Mouse (Mus musculus): ENCODE measurements at regions not wholly inside any gene's neighbourhood (a gene's known extent, or its start where the extent isn't known, plus 50 kb on each side); places are given as distances from the start of the nearest gene placed in this dataset.

DNA sequence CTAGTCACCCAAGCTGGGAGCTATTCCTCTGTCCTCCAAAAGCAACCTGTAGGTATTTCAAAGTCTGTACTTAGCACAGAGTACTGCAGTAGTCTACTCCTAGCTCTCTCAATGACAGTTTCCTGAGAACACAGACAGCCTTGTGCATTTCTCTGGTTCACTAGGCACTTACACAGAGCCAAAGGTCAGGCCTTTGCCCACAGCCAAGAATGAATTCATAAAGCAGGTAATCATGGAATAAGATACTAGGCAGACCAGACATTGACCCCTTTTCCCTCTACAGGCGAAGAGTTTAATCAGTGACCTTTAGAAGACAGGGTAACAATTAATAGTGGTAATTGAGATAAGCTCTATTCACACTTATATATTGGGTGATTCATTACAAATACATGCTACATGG, 233.8 kb upstream of the Gm26657 start:
- no peak overlapping the region for H3K27ac ChIP-seq (replicated peaks; ENCODE audit: low read depth, low read length)
- H3K27me3 ChIP-seq (ENCODE audit: control insufficient read depth, insufficient read depth, low read length): no peaks in the 10 kb centered on the region
- H3K9ac ChIP-seq (ENCODE audit: low read length): no peak overlapping the region
- WGBS: 79% methylated on average over 1 of the region's 1 CpGs
- DNase-seq (ENCODE audit: low spot score): no peak
- no peak overlapping the region for H3K4me2 ChIP-seq (ENCODE audit: low read depth, severe bottlenecking)
- no peaks in the 10 kb centered on the region for H3K4me1 ChIP-seq (ENCODE audit: control insufficient read depth, insufficient read depth, low read length)
- no peak overlapping the region for H3K4me3 ChIP-seq (ENCODE audit: low read depth, low read length)
- ATAC-seq (ENCODE audit: insufficient number of reproducible peaks, low FRiP score, low TSS enrichment, low read depth): no peak
- no peaks in the 10 kb centered on the region for H3K36me3 ChIP-seq (ENCODE audit: control insufficient read depth, insufficient read depth, low read length)
- no peaks in the 10 kb centered on the region for H3K9me3 ChIP-seq (ENCODE audit: control insufficient read depth, low read length)

DNA sequence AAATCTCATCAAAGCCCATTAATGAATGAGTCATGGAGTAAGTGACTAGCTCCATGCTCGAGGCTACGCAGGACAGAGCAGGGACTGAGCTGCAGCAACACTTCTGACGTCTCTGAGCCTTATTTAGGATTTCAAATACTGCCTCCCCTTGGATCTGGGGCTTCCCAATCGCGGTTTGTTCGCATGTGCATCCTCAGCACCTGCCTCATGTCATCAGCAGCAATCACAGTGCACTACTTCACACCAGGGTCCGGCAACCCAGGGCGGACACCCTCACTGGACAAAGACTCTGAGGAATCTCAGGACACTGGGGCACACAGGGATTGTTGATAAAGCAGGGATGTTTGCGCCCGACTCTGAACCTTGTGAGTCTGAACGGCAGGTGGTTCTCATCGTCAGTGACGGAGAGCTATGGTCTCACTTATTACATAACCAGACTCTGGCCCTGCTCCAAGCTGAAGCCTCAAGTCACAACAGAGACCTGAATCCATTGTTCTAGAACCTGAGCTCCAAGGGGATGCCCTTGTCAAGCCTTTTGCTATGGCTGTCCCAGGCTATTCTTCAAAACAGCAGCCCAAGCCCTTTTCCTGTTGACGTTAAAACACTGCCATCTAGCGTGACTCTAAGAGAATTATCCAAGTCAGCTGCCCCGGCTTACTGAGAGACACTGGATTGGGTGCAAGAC, 247.2 kb upstream of the Gm26657 start:
- H3K4me2 ChIP-seq (ENCODE audit: low read depth, severe bottlenecking): no peak overlapping the region
- H3K4me1 ChIP-seq (ENCODE audit: control insufficient read depth, insufficient read depth, low read length): no peaks in the 10 kb centered on the region
- H3K27me3 ChIP-seq (ENCODE audit: control insufficient read depth, insufficient read depth, low read length): no peaks in the 10 kb centered on the region
- H3K27ac ChIP-seq (replicated peaks; ENCODE audit: low read depth, low read length): no peak overlapping the region
- WGBS: 59% methylated on average over 16 of the region's 16 CpGs
- H3K36me3 ChIP-seq (ENCODE audit: control insufficient read depth, insufficient read depth, low read length): no peaks in the 10 kb centered on the region
- H3K9ac ChIP-seq (ENCODE audit: low read length): no peak overlapping the region
- H3K9me3 ChIP-seq (ENCODE audit: control insufficient read depth, low read length): no peaks in the 10 kb centered on the region
- DNase-seq (ENCODE audit: low spot score): peak; percentile 56
- no peak for ATAC-seq (ENCODE audit: insufficient number of reproducible peaks, low FRiP score, low TSS enrichment, low read depth)
- H3K4me3 ChIP-seq (ENCODE audit: low read depth, low read length): no peak overlapping the region

DNA sequence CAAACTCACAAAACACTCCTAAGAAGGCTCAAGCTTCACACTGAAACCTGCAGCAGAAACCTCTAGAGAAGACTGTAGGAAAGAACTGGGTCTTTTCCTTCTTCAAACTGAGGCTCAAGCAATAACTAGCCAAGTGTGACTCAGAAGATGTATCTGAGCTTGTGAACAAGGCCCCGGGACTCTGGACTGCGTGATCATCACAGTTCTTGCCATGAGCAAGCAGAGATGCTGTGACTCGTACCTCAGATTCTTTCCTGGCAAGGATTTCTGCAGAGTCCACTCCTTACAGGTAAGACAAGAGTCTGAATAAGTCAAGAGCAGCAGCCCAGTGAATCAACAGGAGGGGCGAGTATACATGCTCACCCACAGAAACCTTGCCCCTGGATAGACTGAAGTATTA, 250.5 kb upstream of the Gm26657 start:
- Histone ChIP-seq H3K36me3 (ENCODE audit: control insufficient read depth, insufficient read depth, low read length) (no peaks in the 10 kb centered on the region), H3K4me3 (ENCODE audit: low read depth, low read length) (no peak overlapping the region), H3K27ac (replicated peaks; ENCODE audit: low read depth, low read length) (no peak overlapping the region), H3K4me1 (ENCODE audit: control insufficient read depth, insufficient read depth, low read length) (no peaks in the 10 kb centered on the region), H3K27me3 (ENCODE audit: control insufficient read depth, insufficient read depth, low read length) (no peaks in the 10 kb centered on the region), H3K9ac (ENCODE audit: low read length) (no peak overlapping the region), H3K9me3 (ENCODE audit: control insufficient read depth, low read length) (no peaks in the 10 kb centered on the region), H3K4me2 (ENCODE audit: low read depth, severe bottlenecking) (no peak overlapping the region)
- ATAC-seq (ENCODE audit: insufficient number of reproducible peaks, low FRiP score, low TSS enrichment, low read depth): no peak
- DNase-seq (ENCODE audit: low spot score): no peak
- 84% methylated on average over 4 of the region's 4 CpGs for WGBS

- DNase-seq (ENCODE audit: low spot score): no peak
- no peaks in the 10 kb centered on the region for H3K36me3 ChIP-seq (ENCODE audit: control insufficient read depth, insufficient read depth, low read length)
- no peak overlapping the region for H3K27ac ChIP-seq (replicated peaks; ENCODE audit: low read depth, low read length)
- H3K4me3 ChIP-seq (ENCODE audit: low read depth, low read length): no peak overlapping the region
- no peak for ATAC-seq (ENCODE audit: insufficient number of reproducible peaks, low FRiP score, low TSS enrichment, low read depth)
- 82% methylated on average over 8 of the region's 8 CpGs for WGBS
- H3K4me2 ChIP-seq (ENCODE audit: low read depth, severe bottlenecking): no peak overlapping the region
- H3K9ac ChIP-seq (ENCODE audit: low read length): no peak overlapping the region
- H3K4me1 ChIP-seq (ENCODE audit: control insufficient read depth, insufficient read depth, low read length): no peaks in the 10 kb centered on the region
- H3K9me3 ChIP-seq (ENCODE audit: control insufficient read depth, low read length): no peaks in the 10 kb centered on the region
- H3K27me3 ChIP-seq (ENCODE audit: control insufficient read depth, insufficient read depth, low read length): no peaks in the 10 kb centered on the region
These were observed 256.2 kb upstream of the Gm26657 start for GRCm38 (mm10) chr4:56483708-56484107.

DNA sequence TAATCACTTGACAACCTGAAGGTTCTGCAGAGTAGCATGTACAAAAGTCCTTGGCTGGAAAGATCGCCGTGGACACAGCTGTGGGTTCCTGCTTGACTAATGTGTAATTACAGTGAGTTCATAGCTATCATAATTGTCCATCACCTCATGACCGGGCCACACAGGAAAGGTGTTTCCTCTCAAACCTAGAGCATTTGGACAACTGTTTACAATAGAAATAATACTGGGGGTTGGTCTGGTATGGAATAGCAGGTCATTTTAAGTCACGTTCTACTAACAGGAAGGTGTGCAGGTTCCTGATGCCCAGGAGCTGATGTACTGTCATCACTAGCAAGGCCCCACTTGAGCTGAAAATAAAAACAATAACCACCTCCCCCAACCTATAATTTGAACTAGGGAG, 283.1 kb upstream of the Gm26657 start:
- no peak for ATAC-seq (ENCODE audit: insufficient number of reproducible peaks, low FRiP score, low TSS enrichment, low read depth)

GRCm38 (mm10) chr4:56421575-56421974, 318.3 kb upstream of the Gm26657 start:
- WGBS: 74% methylated on average over 8 of the region's 8 CpGs
- Histone ChIP-seq H3K9ac (ENCODE audit: low read length) (no peak overlapping the region), H3K4me2 (ENCODE audit: low read depth, severe bottlenecking) (no peak overlapping the region), H3K4me3 (ENCODE audit: low read depth, low read length) (no peak overlapping the region), H3K4me1 (ENCODE audit: control insufficient read depth, insufficient read depth, low read length) (no peaks in the 10 kb centered on the region), H3K36me3 (ENCODE audit: control insufficient read depth, insufficient read depth, low read length) (no peaks in the 10 kb centered on the region), H3K27me3 (ENCODE audit: control insufficient read depth, insufficient read depth, low read length) (no peaks in the 10 kb centered on the region), H3K9me3 (ENCODE audit: control insufficient read depth, low read length) (no peaks in the 10 kb centered on the region), H3K27ac (replicated peaks; ENCODE audit: low read depth, low read length) (no peak overlapping the region)
- ATAC-seq (ENCODE audit: insufficient number of reproducible peaks, low FRiP score, low TSS enrichment, low read depth): no peak
- no peak for DNase-seq (ENCODE audit: low spot score)

More for the DNA sequence above, 283.1 kb upstream of the Gm26657 start:
- Histone ChIP-seq H3K4me2 (ENCODE audit: low read depth, severe bottlenecking) (no peak overlapping the region), H3K4me3 (ENCODE audit: low read depth, low read length) (no peak overlapping the region), H3K36me3 (ENCODE audit: control insufficient read depth, insufficient read depth, low read length) (no peaks in the 10 kb centered on the region), H3K27ac (replicated peaks; ENCODE audit: low read depth, low read length) (no peak overlapping the region), H3K9me3 (ENCODE audit: control insufficient read depth, low read length) (no peaks in the 10 kb centered on the region), H3K9ac (ENCODE audit: low read length) (no peak overlapping the region), H3K4me1 (ENCODE audit: control insufficient read depth, insufficient read depth, low read length) (no peaks in the 10 kb centered on the region), H3K27me3 (ENCODE audit: control insufficient read depth, insufficient read depth, low read length) (no peaks in the 10 kb centered on the region)
- DNase-seq (ENCODE audit: low spot score): no peak
- WGBS: 88% methylated on average over 4 of the region's 4 CpGs

GRCm38 (mm10) chr4:56419122-56419913, 320.6 kb upstream of the Gm26657 start:
- Histone ChIP-seq H3K9me3 (ENCODE audit: control insufficient read depth, low read length) (no peaks in the 10 kb centered on the region), H3K4me1 (ENCODE audit: control insufficient read depth, insufficient read depth, low read length) (no peaks in the 10 kb centered on the region), H3K27ac (replicated peaks; ENCODE audit: low read depth, low read length) (no peak overlapping the region), H3K36me3 (ENCODE audit: control insufficient read depth, insufficient read depth, low read length) (no peaks in the 10 kb centered on the region), H3K9ac (ENCODE audit: low read length) (no peak overlapping the region), H3K27me3 (ENCODE audit: control insufficient read depth, insufficient read depth, low read length) (no peaks in the 10 kb centered on the region), H3K4me2 (ENCODE audit: low read depth, severe bottlenecking) (no peak overlapping the region), H3K4me3 (ENCODE audit: low read depth, low read length) (no peak overlapping the region)
- ATAC-seq (ENCODE audit: insufficient number of reproducible peaks, low FRiP score, low TSS enrichment, low read depth) (no peak), DNase-seq (ENCODE audit: low spot score) (no peak)
- WGBS: 80% methylated on average over 5 of the region's 5 CpGs

DNA sequence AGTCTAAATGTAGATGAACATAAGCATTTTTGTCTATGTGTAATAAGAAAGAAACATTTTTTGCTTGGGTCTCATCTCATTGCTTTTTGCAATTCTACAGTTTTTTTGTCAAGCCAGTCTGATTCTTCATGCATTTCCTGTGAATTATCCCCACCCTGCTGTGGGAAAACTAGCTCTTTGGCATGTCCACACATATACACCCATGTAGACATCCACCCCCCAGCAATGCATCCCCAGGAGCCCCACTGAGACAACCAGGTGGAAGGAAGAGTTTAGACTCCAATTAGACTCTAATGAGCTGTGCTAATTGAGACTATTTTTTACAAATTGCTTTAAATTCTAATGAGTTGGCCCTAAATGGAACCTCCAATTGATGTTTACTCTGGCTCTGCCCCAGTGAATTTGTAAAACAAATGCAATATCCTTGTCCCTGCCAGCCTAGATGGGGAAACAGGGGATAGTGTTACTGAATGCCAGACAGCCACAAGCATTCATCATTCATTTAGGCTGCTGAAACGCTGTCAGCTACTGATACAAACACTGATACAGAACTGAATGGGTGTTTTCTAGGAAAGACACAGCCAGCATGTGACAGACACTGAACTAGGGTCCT, 328.7 kb upstream of the Gm26657 start:
- Histone ChIP-seq H3K36me3 (ENCODE audit: control insufficient read depth, insufficient read depth, low read length) (no peaks in the 10 kb centered on the region), H3K27me3 (ENCODE audit: control insufficient read depth, insufficient read depth, low read length) (no peaks in the 10 kb centered on the region), H3K9ac (ENCODE audit: low read length) (no peak overlapping the region), H3K4me3 (ENCODE audit: low read depth, low read length) (no peak overlapping the region), H3K9me3 (ENCODE audit: control insufficient read depth, low read length) (no peaks in the 10 kb centered on the region), H3K27ac (replicated peaks; ENCODE audit: low read depth, low read length) (no peak overlapping the region), H3K4me1 (ENCODE audit: control insufficient read depth, insufficient read depth, low read length) (no peaks in the 10 kb centered on the region), H3K4me2 (ENCODE audit: low read depth, severe bottlenecking) (no peak overlapping the region)
- DNase-seq (ENCODE audit: low spot score) (no peak), ATAC-seq (ENCODE audit: insufficient number of reproducible peaks, low FRiP score, low TSS enrichment, low read depth) (no peak)
- WGBS: 48% methylated on average over 1 of the region's 1 CpGs

Data from limb, embryonic 11.5 days (tissue).